12 mouse cellular contexts compared by ENCODE assay signal in genomic region chr1:107565644-107566043, GRCm38 (mm10). TPM values are rescaled to one million over a fixed set of nuclear protein-coding genes. Genes with fewer than 3 reads are reported as not detected.
A peak's percentile ranks its signal among the peaks of the same experiment; 100 is the strongest.
DNase-seq lines count a peak whose midpoint lies in the region; ATAC-seq and TF ChIP-seq lines count a peak whose summit lies in the region.
"Had no signal": no experiment of that assay in that cellular context is flagged by ENCODE, and none has a peak within 500 bp of the region (broad histone marks: within the 10 kb centered on the region; RNA-seq: fewer than 3 reads in every experiment).

No protein-coding gene starts in this region.

- no peaks in the 10 kb centered on the region for H3K9me3 ChIP-seq in midbrain, postnatal 0 days (ENCODE audit: low read length)
- no peaks in the 10 kb centered on the region for H3K9me3 ChIP-seq in midbrain, embryonic 16.5 days (replicated peaks; ENCODE audit: control insufficient read depth, low read length, poor library complexity, severe bottlenecking)
- H3K9me3 ChIP-seq: neural tube, embryonic 13.5 days had no signal

- H3K4me3 ChIP-seq in midbrain, postnatal 0 days (ENCODE audit: low read depth, low read length) = no peak overlapping the region
- H3K4me3 ChIP-seq in midbrain, embryonic 16.5 days (ENCODE audit: low read depth, low read length) = no peak overlapping the region
- H3K4me3 ChIP-seq: neural tube, embryonic 13.5 days had no signal

- H3K9ac ChIP-seq in midbrain, postnatal 0 days (replicated peaks; ENCODE audit: low read length, poor library complexity, severe bottlenecking) = no peak overlapping the region
- H3K9ac ChIP-seq in midbrain, embryonic 16.5 days (ENCODE audit: low read depth, low read length) = no peak overlapping the region
- H3K9ac ChIP-seq: neural tube, embryonic 13.5 days had no signal

- no peak overlapping the region for H3K4me2 ChIP-seq in midbrain, postnatal 0 days (ENCODE audit: low read depth, low read length, poor library complexity, severe bottlenecking)
- no peak overlapping the region for H3K4me2 ChIP-seq in midbrain, embryonic 16.5 days (ENCODE audit: low read length)
- H3K4me2 ChIP-seq: neural tube, embryonic 13.5 days had no signal

- H3K27me3 ChIP-seq in midbrain, postnatal 0 days (ENCODE audit: insufficient read depth, low read length) = no peaks in the 10 kb centered on the region
- H3K27me3 ChIP-seq in midbrain, embryonic 16.5 days (ENCODE audit: control insufficient read depth, insufficient read depth, low read depth, low read length) = no peaks in the 10 kb centered on the region
- H3K27me3 ChIP-seq: neural tube, embryonic 13.5 days had no signal

- H3K4me1 ChIP-seq in midbrain, postnatal 0 days (ENCODE audit: insufficient read depth, low read length) = no peaks in the 10 kb centered on the region
- no peaks in the 10 kb centered on the region for H3K4me1 ChIP-seq in midbrain, embryonic 16.5 days (ENCODE audit: control insufficient read depth, insufficient read depth, low read length)
- H3K4me1 ChIP-seq: neural tube, embryonic 13.5 days had no signal

- TF ChIP-seq CTCF in midbrain, postnatal 0 days (IDR thresholded peaks at IDR 0.05) = peak; percentile 60

- no peaks in the 10 kb centered on the region for H3K36me3 ChIP-seq in midbrain, postnatal 0 days (ENCODE audit: insufficient read depth, low read length)
- H3K36me3 ChIP-seq in midbrain, embryonic 16.5 days (ENCODE audit: control insufficient read depth, insufficient read depth, low read length) = no peaks in the 10 kb centered on the region
- H3K36me3 ChIP-seq: neural tube, embryonic 13.5 days had no signal

- no peak overlapping the region for H3K27ac ChIP-seq in midbrain, postnatal 0 days (ENCODE audit: low read depth, low read length)
- no peak overlapping the region for H3K27ac ChIP-seq in midbrain, embryonic 16.5 days (ENCODE audit: low read length)
- H3K27ac ChIP-seq: neural tube, embryonic 13.5 days had no signal

- no peak for ATAC-seq in midbrain, postnatal 0 days (ENCODE audit: low FRiP score)
- no peak for ATAC-seq in midbrain, embryonic 16.5 days

- peak; percentile 22 for DNase-seq in embryo, embryonic 10.5 days (ENCODE audit: low spot score)
- DNase-seq in embryo, embryonic 9.5 days (ENCODE audit: extremely low spot score) = no peak
- peak; percentile 31 for DNase-seq in kidney, adult 9 months
- no peak for DNase-seq in kidney, adult 11 months
- peak; percentile 68 for DNase-seq in midbrain, postnatal 0 days (ENCODE audit: low spot score)
- no peak for DNase-seq in right cerebral cortex, postnatal 36 days (ENCODE audit: low spot score in 2 of 2)
- no peak for DNase-seq in layer of hippocampus, postnatal 25 days (ENCODE audit: extremely low spot score in 1 of 2, low spot score in 1 of 2)
- DNase-seq: adrenal gland, adult 2 months; cerebellum, adult 9-11 months had no signal

RNA-seq across cellular contexts. Expression of gene Serpinb8, which starts 24.2 kb away (rescaled TPM):
- total RNA-seq in midbrain, postnatal 0 days (2014; rRNA removed) = 0.33 and 0.52 TPM in 2 replicates
- polyA plus RNA-seq in midbrain, postnatal 0 days (2015; fragmentation: Nextera tagmentation; extraction: Ambion mirVana) = 0.33 and 0.44 TPM in 2 replicates
- 0.30 and 0.39 TPM in 2 replicates for polyA plus RNA-seq in midbrain, embryonic 16.5 days (2015; fragmentation: Nextera tagmentation; extraction: Ambion mirVana)
- 1 to 10 TPM; 2.3 to 4.0 TPM for total RNA-seq in layer of hippocampus, postnatal 25 days (2021)

RNA-seq across cellular contexts. Expression of gene Serpinb2, which starts 54.4 kb away (rescaled TPM):
- total RNA-seq in midbrain, postnatal 0 days (2014; rRNA removed) = 0.22 TPM in 1 of 2 replicates, not detected in the other
- 0.07 and 0.22 TPM in 2 replicates for polyA plus RNA-seq in midbrain, postnatal 0 days (2015; fragmentation: Nextera tagmentation; extraction: Ambion mirVana)
- 0.14 TPM in 1 of 2 replicates, not detected in the other for polyA plus RNA-seq in midbrain, embryonic 16.5 days (2015; fragmentation: Nextera tagmentation; extraction: Ambion mirVana)
- total RNA-seq in layer of hippocampus, postnatal 25 days (2021) = not detected
- polyA plus RNA-seq: adrenal gland, adult 2 months; intestine, embryonic 14.5 days had no signal

Comparison
In these comparisons a context has a peak if more than half of its experiments do, and no peak if none do; other contexts are left out.
1. DNase-seq: peak in embryo, embryonic 10.5 days (single experiment), kidney, adult 9 months (single experiment) and midbrain, postnatal 0 days (single experiment); none in embryo, embryonic 9.5 days (single experiment), kidney, adult 11 months (single experiment), right cerebral cortex, postnatal 36 days (0 of 2) and layer of hippocampus, postnatal 25 days (0 of 2).